ENCODE assay signal across 1 mouse cellular context in the genomic region with DNA sequence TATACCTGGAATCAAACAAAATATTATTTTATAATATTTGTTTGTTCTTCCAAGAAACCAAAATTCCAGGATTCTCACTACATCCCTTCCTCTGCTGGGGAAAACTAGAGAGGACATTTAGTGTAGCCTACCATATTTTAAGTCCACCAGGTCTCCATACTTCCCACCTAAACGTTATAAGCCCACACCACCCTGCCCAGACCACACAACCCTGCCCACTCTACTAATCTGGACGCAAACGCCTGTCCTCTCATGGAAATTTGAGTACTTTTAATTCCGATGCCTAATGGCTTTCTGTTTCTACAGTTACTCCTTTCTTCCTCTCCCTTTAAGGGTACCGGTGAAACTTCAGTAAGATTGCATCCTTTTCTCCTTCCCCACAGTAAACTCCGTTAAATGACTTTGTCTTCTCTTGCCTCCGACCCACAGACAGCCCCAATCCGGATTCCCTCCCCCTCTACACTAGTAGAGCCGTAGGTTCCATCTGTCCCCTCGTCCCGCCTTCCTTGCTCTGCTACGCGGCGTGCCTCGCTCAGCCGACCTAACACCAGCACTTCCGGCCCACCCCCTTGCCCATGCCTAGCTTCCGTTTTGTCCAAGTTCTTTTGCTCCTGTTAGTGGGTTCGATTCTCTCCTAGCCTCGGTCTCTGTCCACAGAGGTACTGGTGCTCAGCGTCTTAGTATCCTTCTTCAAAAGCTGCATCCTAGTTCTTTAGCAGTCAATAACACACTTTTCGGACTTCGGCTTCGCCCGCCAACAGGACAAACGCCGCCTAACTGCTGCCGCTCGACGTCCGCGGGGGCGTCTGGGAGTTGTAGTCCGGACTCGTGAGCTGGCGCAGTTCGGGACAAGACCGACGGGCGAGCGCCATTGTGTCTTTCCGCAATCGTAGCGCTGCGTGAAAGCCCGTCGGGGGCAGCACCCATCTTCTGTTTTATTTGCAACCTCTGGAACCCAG.
TF ChIP-seq lines count a peak whose summit lies in the region.

Gene Zfp110 (plus strand): TSS at position 600 of the 959 bp plus-strand sequence.

TF ChIP-seq in MEL, 35 proteins besides CTCF, POLR2A, EP300 and RAD21 (continued from another document):
- peak; percentile 48; the same call in 1 of the 2 replicates for TF ChIP-seq NRF1 (IDR thresholded peaks at IDR 0.05; ENCODE audit: insufficient read depth, low read depth, low read length, poor library complexity, severe bottlenecking)
- peak; percentile 96 for TF ChIP-seq HCFC1 (IDR thresholded peaks at IDR 0.05; ENCODE audit: low read depth, low read length)
- peak; percentile 89 for TF ChIP-seq SIN3A (IDR thresholded peaks at IDR 0.05; ENCODE audit: low read length)
- no peak for TF ChIP-seq USF2 (IDR thresholded peaks at IDR 0.05; ENCODE audit: borderline replicate concordance in 1 of 2, insufficient read depth in 1 of 2, low read depth in 1 of 2, low read length in 2 of 2)
- TF ChIP-seq E2F4 (IDR thresholded peaks at IDR 0.05; ENCODE audit: borderline replicate concordance, low read depth, low read length): peak; percentile 76; the same call in 1 of the 2 replicates
- no peak; the same call in 1 of the 2 replicates for TF ChIP-seq POLR2AphosphoS2 (IDR thresholded peaks at IDR 0.05; ENCODE audit: low read length)
- peak; percentile 54; the same call in 1 of the 2 replicates for TF ChIP-seq MAZ (IDR thresholded peaks at IDR 0.05; ENCODE audit: low read depth, low read length)
